Mouse (Mus musculus) heart, embryonic 16.5 days (tissue): ENCODE results near the gene G0s2. TPM values are rescaled to one million over a fixed set of nuclear protein-coding genes. Genes with fewer than 3 reads are reported as not detected.
A peak's percentile ranks its signal among the peaks of the same experiment; 100 is the strongest.

Source experiments
- ATAC-seq: fragments of 200-750 bp; cut with Nextera tagmentation; replicated peaks from 2 replicates; pipeline ENCODE4 v1.8.0; 2017; ENCODE audit warnings: moderate number of reproducible peaks; ENCODE audit not compliant: insufficient read depth, low FRiP score; ENCODE audit errors: extremely low read depth
- H3K27ac ChIP-seq: fragments of 300-500 bp; sonication (generic); 2 replicates; pipeline ENCODE4 v1.5.1; 2014; ENCODE audit warnings: mild to moderate bottlenecking, low read length, control low read depth, moderate library complexity
- H3K27me3 ChIP-seq: fragments of 300-500 bp; sonication (generic); 2 replicates; pipeline ENCODE4 v1.6.1; 2014; ENCODE audit warnings: low read length, mixed read lengths; ENCODE audit not compliant: control insufficient read depth, insufficient read depth
- H3K36me3 ChIP-seq: fragments of 300-500 bp; sonication (generic); 2 replicates; pipeline ENCODE4 v1.6.1; 2014; ENCODE audit not compliant: control insufficient read depth, insufficient read depth
- H3K4me1 ChIP-seq: fragments of 300-500 bp; sonication (generic); 2 replicates; pipeline ENCODE4 v1.6.1; 2014; ENCODE audit warnings: low read length, mixed read lengths; ENCODE audit not compliant: control insufficient read depth, insufficient read depth
- H3K4me2 ChIP-seq: fragments of 300-500 bp; sonication (generic); 2 replicates; pipeline ENCODE4 v1.6.1; 2014; ENCODE audit warnings: low read depth, mild to moderate bottlenecking, control low read depth, low read length
- H3K4me3 ChIP-seq: fragments of 300-500 bp; sonication (generic); 2 replicates; pipeline ENCODE4 v1.5.1; 2014; ENCODE audit warnings: mild to moderate bottlenecking, control low read depth, low read length
- H3K9ac ChIP-seq: fragments of 300-500 bp; sonication (generic); 2 replicates; pipeline ENCODE4 v1.6.1; 2014; ENCODE audit warnings: low read length, control low read depth
- H3K9me3 ChIP-seq: fragments of 300-500 bp; sonication (generic); replicated peaks from 2 replicates; pipeline ENCODE4 v1.6.1; 2016; ENCODE audit warnings: low read length; ENCODE audit not compliant: control insufficient read depth
- WGBS: fragments of 180-500 bp; shearing (Covaris S2); extraction: QIAGEN DNeasy Blood & Tissue Kit; methylation state at CpG from one replicate; pipeline ENCODE4 v1.1.7; 2014; 5-methylcytosine and 5-hydroxymethylcytosine counted together
- polyA plus RNA-seq: library from polyadenylated mRNA; unstranded; fragments of >200 nt; fragmentation: Nextera tagmentation; extraction: Ambion mirVana; gene quantifications from 2 replicates; pipeline ENCODE4 v1.2.1, GENCODE M21; 2015

The G0s2 gene
- polyA plus RNA-seq, 1 experiment from 2014 or later = 118 TPM

GRCm38 (mm10) chr1:193250026-193250425, 23.0 kb downstream of the G0s2 start:
- Histone ChIP-seq H3K9me3 (0 out of 2 replicates have a peak, but pooled peaks cover 5% of the 10 kb centered on the region), H3K4me2 (no peak overlapping the region), H3K36me3 (no peaks in the 10 kb centered on the region), H3K27ac (no peak overlapping the region), H3K27me3 (no peaks in the 10 kb centered on the region), H3K4me3 (no peak overlapping the region), H3K4me1 (peaks cover 9% of the 10 kb centered on the region; the same call in 1 of the 2 replicates), H3K9ac (no peak overlapping the region)
- no peak for ATAC-seq
- WGBS = 86% methylated on average over 2 of the region's 2 CpGs

GRCm38 (mm10) chr1:193244235-193244634, 28.8 kb downstream of the G0s2 start:
- H3K4me3 ChIP-seq = no peak overlapping the region
- peaks cover 9% of the 10 kb centered on the region; the same call in 1 of the 2 replicates for H3K4me1 ChIP-seq
- H3K36me3 ChIP-seq = no peaks in the 10 kb centered on the region
- H3K4me2 ChIP-seq = no peak overlapping the region
- WGBS = 58% methylated on average over 6 of the region's 6 CpGs
- no peak for ATAC-seq
- no peaks in the 10 kb centered on the region for H3K9me3 ChIP-seq
- peak overlapping the region; percentile 59 for H3K27ac ChIP-seq
- no peak overlapping the region for H3K9ac ChIP-seq
- no peaks in the 10 kb centered on the region for H3K27me3 ChIP-seq

DNA sequence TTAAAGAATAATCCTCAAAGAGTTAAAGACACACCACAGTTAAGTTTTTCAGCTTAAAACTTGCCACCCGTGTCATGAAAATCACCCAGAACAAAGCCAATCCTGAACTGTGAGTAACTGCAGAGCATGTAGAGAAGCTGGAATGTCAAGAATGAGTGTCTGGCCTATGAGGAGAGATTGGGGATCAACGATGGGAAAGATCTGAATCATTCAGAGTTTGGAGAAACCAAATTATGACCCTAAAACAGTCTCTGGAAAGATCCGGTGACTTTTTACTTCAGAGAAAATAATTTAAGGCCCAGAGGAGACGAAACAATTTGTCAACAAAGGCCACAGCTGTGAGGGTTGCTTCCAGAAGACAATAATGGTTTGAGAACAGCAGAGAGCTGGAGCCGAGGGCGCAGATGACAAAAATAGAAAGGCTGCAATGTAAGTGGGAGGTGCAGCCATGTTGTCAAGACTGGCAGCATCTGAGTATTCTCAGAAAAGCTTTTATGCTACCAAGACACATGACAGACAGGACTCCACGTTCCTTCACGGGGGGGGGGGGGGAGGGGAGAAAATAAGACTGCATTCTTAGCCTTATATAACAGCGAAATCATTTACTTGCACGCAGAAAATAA, 29.3 kb downstream of the G0s2 start:
- WGBS = 24% methylated on average over 10 of the region's 10 CpGs
- Histone ChIP-seq H3K36me3 (no peaks in the 10 kb centered on the region), H3K27ac (peak overlapping the region; percentile 90), H3K9ac (no peak overlapping the region; the same call in 1 of the 2 replicates), H3K9me3 (no peaks in the 10 kb centered on the region), H3K4me2 (no peak overlapping the region), H3K4me1 (peaks cover 9% of the 10 kb centered on the region; the same call in 1 of the 2 replicates), H3K27me3 (no peaks in the 10 kb centered on the region), H3K4me3 (no peak overlapping the region)
- ATAC-seq = 0 out of 2 replicates have a peak, but pooled peaks have one; percentile 74

- Histone ChIP-seq H3K4me3 (no peak overlapping the region), H3K36me3 (no peaks in the 10 kb centered on the region), H3K27ac (no peak overlapping the region), H3K4me2 (no peak overlapping the region), H3K27me3 (no peaks in the 10 kb centered on the region), H3K4me1 (peaks cover 9% of the 10 kb centered on the region; the same call in 1 of the 2 replicates), H3K9ac (no peak overlapping the region), H3K9me3 (no peaks in the 10 kb centered on the region)
- ATAC-seq = no peak
- 77% methylated on average over 4 of the region's 4 CpGs for WGBS
Measured at GRCm38 (mm10) chr1:193242863-193243262, 30.2 kb downstream of the G0s2 start.

GRCm38 (mm10) chr1:193242238-193242637, 30.8 kb downstream of the G0s2 start:
- ATAC-seq = no peak
- 67% methylated on average over 8 of the region's 8 CpGs for WGBS

GRCm38 (mm10) chr1:193241436-193241835, 31.6 kb downstream of the G0s2 start:
- Histone ChIP-seq H3K4me3 (no peak overlapping the region), H3K27ac (no peak overlapping the region), H3K36me3 (no peaks in the 10 kb centered on the region), H3K9me3 (no peaks in the 10 kb centered on the region), H3K4me1 (peaks cover 9% of the 10 kb centered on the region; the same call in 1 of the 2 replicates), H3K9ac (no peak overlapping the region), H3K27me3 (no peaks in the 10 kb centered on the region), H3K4me2 (no peak overlapping the region)
- ATAC-seq = no peak
- 78% methylated on average over 4 of the region's 4 CpGs for WGBS

More at GRCm38 (mm10) chr1:193242238-193242637, 30.8 kb downstream of the G0s2 start:
- H3K4me3 ChIP-seq = no peak overlapping the region
- no peaks in the 10 kb centered on the region for H3K36me3 ChIP-seq
- no peak overlapping the region for H3K27ac ChIP-seq
- no peaks in the 10 kb centered on the region for H3K27me3 ChIP-seq
- no peaks in the 10 kb centered on the region for H3K9me3 ChIP-seq
- no peak overlapping the region for H3K9ac ChIP-seq
- no peak overlapping the region for H3K4me2 ChIP-seq
- H3K4me1 ChIP-seq = peaks cover 9% of the 10 kb centered on the region; the same call in 1 of the 2 replicates

DNA sequence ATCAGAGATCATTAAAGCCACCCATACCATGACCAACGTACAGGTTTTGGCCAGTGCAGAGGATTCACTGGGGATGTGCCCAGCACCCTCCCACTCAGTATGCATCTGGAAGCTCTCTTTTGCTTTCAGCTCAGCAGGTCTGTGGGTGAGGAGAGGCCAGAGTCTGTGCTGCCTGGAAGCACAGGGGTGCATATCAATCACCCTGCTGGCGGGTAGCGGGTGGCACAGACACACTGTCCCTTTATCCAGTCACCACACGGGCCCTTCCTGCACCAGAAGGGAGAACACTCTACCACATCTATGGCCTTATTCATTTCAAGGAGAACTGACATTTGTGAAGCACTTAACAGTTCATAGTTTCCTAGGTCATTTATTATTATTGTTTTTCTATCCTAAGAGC, 34.6 kb downstream of the G0s2 start:
- peaks cover 4% of the 10 kb centered on the region; the same call in 1 of the 2 replicates for H3K4me1 ChIP-seq
- ATAC-seq = no peak
- WGBS = 54% methylated on average over 4 of the region's 4 CpGs
- H3K27ac ChIP-seq = no peak overlapping the region
- H3K4me2 ChIP-seq = no peak overlapping the region
- H3K9ac ChIP-seq = no peak overlapping the region
- no peaks in the 10 kb centered on the region for H3K9me3 ChIP-seq
- H3K4me3 ChIP-seq = no peak overlapping the region
- H3K27me3 ChIP-seq = no peaks in the 10 kb centered on the region
- H3K36me3 ChIP-seq = no peaks in the 10 kb centered on the region

DNA sequence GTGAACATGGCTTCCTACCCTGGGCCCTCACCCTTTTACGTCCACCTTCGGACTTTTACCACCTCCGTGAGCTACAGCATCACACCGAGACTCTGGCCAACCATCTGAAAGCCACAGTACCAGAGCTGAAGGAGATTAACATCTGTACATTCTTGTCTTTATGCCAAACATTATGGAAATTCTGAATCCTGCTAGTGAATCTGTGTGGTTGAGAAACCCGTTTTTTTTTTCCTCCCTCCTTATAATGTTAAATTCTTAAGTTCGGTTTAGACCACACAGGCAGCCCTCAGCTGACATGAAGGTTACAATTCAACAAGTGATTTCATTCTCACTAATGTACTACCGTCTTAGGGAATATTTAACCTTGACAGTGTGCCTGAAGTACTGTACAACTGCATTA, 38.1 kb downstream of the G0s2 start:
- no peak overlapping the region for H3K9ac ChIP-seq
- no peak for ATAC-seq
- no peaks in the 10 kb centered on the region for H3K36me3 ChIP-seq
- H3K27ac ChIP-seq = no peak overlapping the region
- no peaks in the 10 kb centered on the region for H3K9me3 ChIP-seq
- no peaks in the 10 kb centered on the region for H3K4me1 ChIP-seq
- H3K27me3 ChIP-seq = no peaks in the 10 kb centered on the region
- H3K4me2 ChIP-seq = no peak overlapping the region
- no peak overlapping the region for H3K4me3 ChIP-seq
- WGBS = 77% methylated on average over 7 of the region's 7 CpGs

DNA sequence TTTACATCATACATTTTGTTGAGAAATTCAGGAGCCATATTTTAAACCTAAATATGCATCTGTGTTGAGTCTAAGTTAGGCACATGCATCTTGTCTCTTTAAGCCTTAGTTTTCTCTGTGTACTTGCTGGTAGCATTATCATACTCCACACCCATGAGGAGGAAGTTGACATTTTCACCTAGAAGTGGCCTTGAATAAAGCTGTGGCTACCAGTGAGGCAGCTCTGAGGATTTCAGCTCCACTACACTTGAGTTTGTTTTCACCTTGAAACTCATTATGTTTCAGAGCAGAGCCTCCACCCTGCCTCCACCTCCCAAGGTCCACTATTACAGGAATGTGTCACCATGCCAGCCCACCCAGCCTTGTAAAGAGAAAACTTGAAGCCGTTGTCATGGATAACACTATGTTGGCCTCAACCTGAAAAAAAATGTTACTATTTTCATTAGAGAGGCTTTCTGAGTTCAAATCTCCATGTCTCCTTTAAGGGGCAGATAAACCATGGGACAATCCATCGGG, 38.8 kb downstream of the G0s2 start:
- H3K4me1 ChIP-seq = no peaks in the 10 kb centered on the region
- no peak overlapping the region for H3K4me3 ChIP-seq
- no peak for ATAC-seq
- H3K9me3 ChIP-seq = no peaks in the 10 kb centered on the region
- no peak overlapping the region for H3K4me2 ChIP-seq
- H3K9ac ChIP-seq = no peak overlapping the region
- H3K36me3 ChIP-seq = no peaks in the 10 kb centered on the region
- H3K27ac ChIP-seq = no peak overlapping the region
- H3K27me3 ChIP-seq = no peaks in the 10 kb centered on the region
- 91% methylated on average over 2 of the region's 2 CpGs for WGBS
